Comparison of ENCODE assay signal across 28 mouse cellular contexts in the genomic region with DNA sequence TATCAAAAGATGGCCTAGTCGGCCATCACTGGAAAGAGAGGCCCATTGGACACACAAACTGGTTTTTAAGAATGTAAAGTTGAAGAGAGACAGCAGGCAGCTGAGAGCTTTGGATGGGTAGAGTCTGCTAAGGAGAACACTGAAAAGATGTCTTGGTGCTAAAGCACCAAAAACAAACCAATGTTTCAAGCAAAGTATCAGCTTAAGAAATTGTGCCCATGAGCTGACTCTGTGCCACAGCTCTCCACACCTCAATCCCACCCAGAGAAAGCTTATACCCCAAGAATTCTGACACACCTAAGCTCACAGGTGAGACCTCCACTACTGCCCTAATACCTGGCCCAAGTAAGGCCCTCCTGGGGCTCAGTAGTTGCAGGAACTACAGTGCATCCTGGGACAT.
"Had no signal": no experiment of that assay in that cellular context is flagged by ENCODE, and none has a peak within 500 bp of the region (broad histone marks: within the 10 kb centered on the region; RNA-seq: fewer than 3 reads in every experiment).

No protein-coding gene starts in this region.

- H3K27me3 ChIP-seq: embryonic facial prominence, embryonic 12.5 days; embryonic facial prominence, embryonic 13.5 days; embryonic facial prominence, embryonic 15.5 days; forebrain, embryonic 12.5 days; forebrain, embryonic 13.5 days; forebrain, embryonic 15.5 days had no signal

- H3K27ac ChIP-seq: embryonic facial prominence, embryonic 10.5 days; embryonic facial prominence, embryonic 12.5 days; embryonic facial prominence, embryonic 13.5 days; embryonic facial prominence, embryonic 15.5 days; forebrain, embryonic 10.5 days; forebrain, embryonic 12.5 days; forebrain, embryonic 13.5 days; forebrain, embryonic 15.5 days; gastrocnemius, adult 2 months; heart, adult 2 months had no signal

- H3K9me3 ChIP-seq: embryonic facial prominence, embryonic 10.5 days; embryonic facial prominence, embryonic 12.5 days; embryonic facial prominence, embryonic 13.5 days; embryonic facial prominence, embryonic 15.5 days; forebrain, embryonic 10.5 days; forebrain, embryonic 12.5 days; forebrain, embryonic 13.5 days; forebrain, embryonic 15.5 days had no signal

- H3K4me2 ChIP-seq: embryonic facial prominence, embryonic 12.5 days; embryonic facial prominence, embryonic 13.5 days; embryonic facial prominence, embryonic 15.5 days; forebrain, embryonic 12.5 days; forebrain, embryonic 13.5 days; forebrain, embryonic 15.5 days had no signal

- ATAC-seq: forebrain, embryonic 13.5 days; forebrain, embryonic 14.5 days; forebrain, embryonic 15.5 days; forebrain, embryonic 16.5 days; forebrain, postnatal 0 days had no signal

- H3K36me3 ChIP-seq: embryonic facial prominence, embryonic 10.5 days; embryonic facial prominence, embryonic 12.5 days; embryonic facial prominence, embryonic 13.5 days; embryonic facial prominence, embryonic 15.5 days; forebrain, embryonic 10.5 days; forebrain, embryonic 12.5 days; forebrain, embryonic 15.5 days had no signal

- DNase-seq: cerebellum, adult 2 months; cerebellum, adult 8-10 months; cerebellum, adult 9-10 months; cerebellum, adult 9-11 months; cerebellum, postnatal 10 days; cerebellum, postnatal 14 days; cerebellum, postnatal 25 days; cerebellum, postnatal 36 days; embryo, embryonic 11 days; forebrain, postnatal 0 days; gastrocnemius, adult 2 months; gastrocnemius, postnatal 10 days; gastrocnemius, postnatal 14 days; gastrocnemius, postnatal 25 days; gastrocnemius, postnatal 36 days; heart, adult 18-20 months; heart, adult 2 months had no signal

- H3K4me3 ChIP-seq: embryonic facial prominence, embryonic 10.5 days; embryonic facial prominence, embryonic 12.5 days; embryonic facial prominence, embryonic 13.5 days; embryonic facial prominence, embryonic 15.5 days; erythroblast, embryonic 14.5 days; forebrain, embryonic 10.5 days; forebrain, embryonic 12.5 days; forebrain, embryonic 13.5 days; forebrain, embryonic 15.5 days; gastrocnemius, adult 2 months; heart, adult 2 months had no signal

- H3K9ac ChIP-seq: embryonic facial prominence, embryonic 12.5 days; embryonic facial prominence, embryonic 13.5 days; embryonic facial prominence, embryonic 15.5 days; forebrain, embryonic 12.5 days; forebrain, embryonic 13.5 days; forebrain, embryonic 15.5 days; forebrain, postnatal 0 days had no signal

- H3K4me1 ChIP-seq: embryonic facial prominence, embryonic 10.5 days; embryonic facial prominence, embryonic 12.5 days; embryonic facial prominence, embryonic 13.5 days; embryonic facial prominence, embryonic 15.5 days; forebrain, embryonic 10.5 days; forebrain, embryonic 12.5 days; forebrain, embryonic 13.5 days; forebrain, embryonic 15.5 days had no signal
